Mouse (Mus musculus) myocyte (in vitro differentiated cells): ENCODE results near the gene Acsl3.

Experiments
- CEBPB ChIP-seq: IDR thresholded peaks from 2 replicates; pipeline ENCODE4 v1.6.1; 2011; ENCODE audit warnings: mild to moderate bottlenecking, moderate library complexity; ENCODE audit not compliant: poor library complexity, insufficient read depth, severe bottlenecking
- MAX ChIP-seq: IDR thresholded peaks from one replicate; pipeline ENCODE4 v1.6.1; 2011; ENCODE audit warnings: low read depth, mild to moderate bottlenecking, control low read depth
- MYOD1 ChIP-seq, 3 experiments: IDR thresholded peaks; one replicate each; pipeline ENCODE4 v1.6.1; 2011; ENCODE audit warnings: control low read depth in 2 of 3, low read depth in 2 of 3, mild to moderate bottlenecking in 2 of 3, moderate library complexity in 1 of 3; ENCODE audit not compliant: insufficient read length in 2 of 3, control insufficient read depth in 1 of 3
- POLR2A ChIP-seq: IDR thresholded peaks from one replicate; pipeline ENCODE4 v1.6.1; 2011; ENCODE audit warnings: low read depth, mild to moderate bottlenecking, control low read depth, moderate library complexity; ENCODE audit not compliant: insufficient read length
- SRF ChIP-seq: IDR thresholded peaks from one replicate; pipeline ENCODE4 v1.6.1; 2011; ENCODE audit warnings: low read depth; ENCODE audit not compliant: control insufficient read depth, insufficient read length
- TCF12 ChIP-seq: IDR thresholded peaks from one replicate; pipeline ENCODE4 v1.6.1; 2011; ENCODE audit warnings: mild to moderate bottlenecking, control low read depth; ENCODE audit not compliant: poor library complexity, insufficient read depth, severe bottlenecking
- USF1 ChIP-seq: IDR thresholded peaks from one replicate; pipeline ENCODE4 v1.6.1; 2011; ENCODE audit warnings: low read depth, mild to moderate bottlenecking, control low read depth, moderate library complexity

- TF ChIP-seq POLR2A (no peak), MYOD1 (IDR thresholded peaks at IDR 0.05; ENCODE audit: control insufficient read depth in 1 of 3, insufficient read length in 2 of 3, low read depth in 2 of 3) (no peak), CEBPB (no peak), TCF12 (no peak), MAX (no peak), SRF (no peak), USF1 (no peak)
These were observed 74.7 kb downstream of the Acsl3 start for GRCm38 (mm10) chr1:78732290-78732689.
